In the genomic region with DNA sequence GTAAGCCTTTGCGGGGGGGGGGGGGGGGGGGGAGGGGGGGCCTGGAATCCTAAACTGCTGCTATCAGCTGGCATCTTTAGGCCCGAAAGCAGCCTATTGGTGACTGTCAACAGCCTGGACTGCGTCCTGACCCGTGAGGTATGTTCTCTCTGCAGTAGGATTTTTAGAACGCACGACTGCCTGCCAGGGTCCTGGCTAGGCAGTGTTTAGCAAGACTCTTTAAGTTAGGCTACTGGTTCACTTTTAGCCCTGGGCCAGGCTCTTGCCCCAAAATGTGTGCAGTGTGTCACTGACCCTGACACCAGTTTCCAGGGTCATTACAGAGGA, we compare ENCODE assay signal across 1 mouse cellular context.
TF ChIP-seq lines count a peak whose summit lies in the region.

No protein-coding gene starts in this region.

TF ChIP-seq in MEL, 35 proteins besides CTCF, POLR2A, EP300 and RAD21:
- TF ChIP-seq GABPA (IDR thresholded peaks at IDR 0.05; ENCODE audit: low read depth, low read length) (no peak), GATA1 (IDR thresholded peaks at IDR 0.05; ENCODE audit: low read depth, low read length) (no peak), MAX (IDR thresholded peaks at IDR 0.05; ENCODE audit: low read length) (no peak), ZNF384 (IDR thresholded peaks at IDR 0.05; ENCODE audit: low read depth, low read length) (no peak), ELF1 (IDR thresholded peaks at IDR 0.05; ENCODE audit: low read depth, low read length) (no peak), UBTF (IDR thresholded peaks at IDR 0.05; ENCODE audit: borderline replicate concordance, insufficient read depth, low read depth, low read length) (no peak), TBP (IDR thresholded peaks at IDR 0.05; ENCODE audit: low read depth, low read length) (no peak), ZC3H11A (IDR thresholded peaks at IDR 0.05; ENCODE audit: low read depth, low read length) (no peak), NELFE (IDR thresholded peaks at IDR 0.05; ENCODE audit: low read depth, low read length) (no peak)
